Mouse (Mus musculus) spleen, adult 18-20 months (tissue): Measurements from ENCODE around the gene P2rx4.

Source experiments
- DNase-seq, 2 experiments: peaks; one replicate each; pipeline ENCODE4 v3.0.0; 2022; ENCODE audit warnings: mixed read lengths in 2 of 2

P2rx4 gene

DNA sequence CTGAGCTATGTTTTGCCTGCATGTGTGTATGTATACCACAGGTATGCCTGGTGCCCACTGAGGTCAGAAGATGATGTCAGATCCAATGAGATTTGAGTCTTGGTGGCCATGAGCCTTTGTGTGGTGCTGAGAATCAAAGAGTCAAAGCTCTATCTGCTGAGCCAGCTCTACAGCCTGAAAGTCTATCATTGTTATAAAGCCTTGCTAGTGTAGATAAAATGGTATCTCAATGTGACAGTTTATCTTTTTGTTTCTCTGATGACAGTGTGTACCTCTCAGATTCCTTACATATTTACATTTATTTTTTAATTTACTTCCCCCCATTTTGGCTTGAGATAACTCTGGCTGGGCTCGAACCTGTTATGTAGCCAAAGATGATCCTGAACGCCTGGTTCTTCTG, 3.8 kb upstream of the P2rx4 start:
- DNase-seq, result no peak

DNA sequence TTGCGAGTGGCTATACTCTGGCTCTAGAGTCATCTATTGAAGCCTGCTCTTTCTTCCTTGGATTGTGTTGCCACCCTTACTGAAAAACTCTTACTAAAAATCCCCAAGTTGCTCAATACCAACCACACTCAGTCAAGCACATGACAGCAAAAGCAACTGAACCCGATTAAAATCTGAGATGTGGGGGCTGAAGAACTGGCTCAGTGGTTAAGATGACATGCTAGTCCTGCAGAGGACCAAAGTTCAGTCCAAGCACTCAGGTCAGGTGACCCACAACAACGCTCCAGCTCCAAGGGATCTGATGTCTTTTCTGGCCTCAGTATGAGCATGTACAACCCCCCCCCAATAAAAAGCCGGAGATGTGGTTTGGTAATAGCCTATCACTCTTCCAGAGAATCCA, 2.8 kb upstream of the P2rx4 start:
- DNase-seq, result no peak

DNA sequence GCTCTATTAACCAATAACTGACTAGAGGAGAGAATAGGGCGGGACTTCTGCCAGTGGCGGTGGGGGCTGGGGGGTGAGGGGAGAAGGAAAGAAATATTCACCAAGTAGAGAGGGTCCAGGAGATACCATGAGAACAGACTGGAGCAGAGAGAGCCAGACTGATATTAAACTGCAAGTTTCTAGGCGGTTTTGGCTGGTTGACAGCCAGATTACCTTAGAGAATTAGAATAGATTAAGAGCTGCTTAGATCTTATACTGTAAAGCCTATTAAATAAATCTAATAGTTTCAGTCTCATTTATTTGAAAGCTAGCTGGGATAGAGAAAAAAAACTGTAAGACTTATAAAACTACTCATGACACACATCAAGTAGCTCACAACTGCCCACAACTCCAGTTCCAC, 2.2 kb upstream of the P2rx4 start:
- DNase-seq, result no peak

DNA sequence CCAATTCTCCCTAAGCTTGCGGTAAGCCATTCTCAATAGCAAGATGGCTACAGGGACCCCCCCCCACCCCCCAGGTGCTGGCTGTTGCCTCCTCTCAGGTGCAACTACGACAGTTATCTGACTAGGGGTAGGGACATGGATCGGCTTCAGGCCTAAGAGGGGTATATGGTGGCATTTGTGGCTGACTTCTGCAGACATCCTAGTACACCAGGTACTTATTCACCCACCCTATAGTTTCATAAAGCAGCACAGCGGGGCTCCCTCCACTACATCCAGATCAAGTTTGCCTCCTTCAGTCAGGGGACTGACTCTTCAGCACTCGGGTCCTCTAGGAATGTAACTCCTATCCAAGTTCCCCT, 448 bp upstream of the P2rx4 start:
- DNase-seq, result no peak

DNA sequence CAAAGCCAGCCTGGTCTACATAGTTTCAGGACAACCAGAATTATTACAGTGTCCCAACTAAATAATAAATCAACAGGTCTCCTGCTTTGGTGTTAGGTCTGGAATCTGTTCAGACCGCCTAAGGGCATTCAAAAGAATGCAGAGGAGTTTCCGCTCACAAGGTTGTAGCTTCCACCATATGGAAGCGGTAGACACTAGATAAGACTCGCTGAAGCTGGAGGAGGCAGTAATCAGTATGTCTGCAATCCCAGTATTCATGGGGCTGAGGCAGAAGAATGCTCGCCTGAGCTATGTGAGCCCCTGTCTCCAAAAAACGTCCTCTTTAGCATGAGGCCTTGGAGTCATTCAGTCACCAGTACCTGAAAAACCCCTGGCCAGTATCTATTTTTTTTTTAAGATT, 1.5 kb downstream of the P2rx4 start:
- no peak for DNase-seq

DNA sequence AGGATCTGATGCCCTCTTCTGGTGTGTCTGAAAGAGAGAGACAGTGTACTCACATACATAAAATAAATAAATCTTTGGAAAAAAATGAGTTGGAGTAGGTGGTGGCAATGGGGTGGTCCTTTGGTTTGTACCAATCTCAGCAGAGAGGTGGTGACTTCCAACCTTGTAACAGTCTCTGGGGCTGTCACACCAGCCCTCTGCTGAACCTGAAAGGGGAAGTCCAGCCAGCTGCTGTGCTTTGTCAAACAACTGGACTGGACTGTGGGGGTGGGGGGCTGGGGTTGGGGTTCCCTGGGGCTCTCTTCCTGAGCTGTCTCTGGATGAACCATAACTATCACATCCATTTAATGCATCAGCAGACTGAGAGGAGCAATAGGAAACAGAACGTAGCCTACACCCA, 8.4 kb downstream of the P2rx4 start:
- no peak for DNase-seq

DNA sequence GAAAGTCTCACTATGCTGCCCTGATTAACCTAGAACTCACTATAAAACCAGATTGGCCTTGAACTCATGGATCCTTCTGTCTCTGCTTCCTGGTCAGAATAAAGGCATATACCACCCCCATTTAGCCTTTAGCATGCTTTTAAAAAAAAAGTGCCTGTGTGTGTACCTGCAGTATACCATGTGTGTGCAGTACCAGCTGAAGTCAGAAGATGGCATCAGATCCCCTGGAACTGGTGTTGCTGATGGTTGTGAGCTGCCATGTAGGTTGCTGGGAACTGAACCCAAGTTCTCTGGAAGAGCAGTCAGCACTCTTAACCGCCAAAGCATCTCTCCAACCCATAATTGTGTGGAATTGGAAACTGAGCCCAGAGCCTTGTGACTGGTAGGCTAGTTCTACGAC, 9.4 kb downstream of the P2rx4 start:
- DNase-seq, result no peak

DNA sequence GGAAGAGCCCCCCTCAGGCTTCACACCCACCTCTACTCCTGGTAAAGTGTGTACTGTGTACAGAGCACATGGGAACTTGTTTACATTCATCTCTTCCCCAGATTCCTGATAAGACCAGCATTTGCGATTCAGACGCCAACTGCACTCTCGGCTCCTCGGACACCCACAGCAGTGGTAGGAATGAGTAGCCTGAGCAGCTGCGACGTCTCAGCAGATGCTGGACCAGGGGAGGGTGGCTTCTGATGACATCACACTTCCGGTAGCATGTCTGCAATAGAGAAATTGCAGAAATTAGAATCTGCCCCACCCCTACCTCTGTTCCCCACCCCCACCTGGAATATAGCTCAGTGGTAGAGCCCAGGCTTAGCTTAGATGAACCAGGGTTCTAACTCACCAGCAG, 11.1 kb downstream of the P2rx4 start:
- no peak for DNase-seq

DNA sequence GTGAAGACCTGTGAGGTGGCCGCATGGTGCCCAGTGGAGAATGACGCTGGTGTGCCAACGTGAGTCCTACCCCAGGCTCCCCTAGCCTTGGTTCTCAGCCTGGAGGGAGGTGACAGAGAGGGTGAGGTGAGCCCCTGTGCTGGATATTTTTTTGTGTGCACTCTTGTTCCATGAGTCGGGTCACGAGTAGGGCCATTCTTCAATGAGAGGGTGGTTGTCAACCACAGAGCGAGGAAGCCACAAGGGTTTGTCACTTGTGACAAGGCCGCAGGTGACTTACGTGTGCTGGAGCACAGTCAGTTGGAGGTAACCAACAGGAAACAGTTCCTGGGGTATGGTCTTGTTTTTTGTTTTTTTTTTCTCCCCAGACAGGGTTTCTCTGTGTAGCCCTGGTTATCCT, 11.8 kb downstream of the P2rx4 start:
- no peak for DNase-seq

DNA sequence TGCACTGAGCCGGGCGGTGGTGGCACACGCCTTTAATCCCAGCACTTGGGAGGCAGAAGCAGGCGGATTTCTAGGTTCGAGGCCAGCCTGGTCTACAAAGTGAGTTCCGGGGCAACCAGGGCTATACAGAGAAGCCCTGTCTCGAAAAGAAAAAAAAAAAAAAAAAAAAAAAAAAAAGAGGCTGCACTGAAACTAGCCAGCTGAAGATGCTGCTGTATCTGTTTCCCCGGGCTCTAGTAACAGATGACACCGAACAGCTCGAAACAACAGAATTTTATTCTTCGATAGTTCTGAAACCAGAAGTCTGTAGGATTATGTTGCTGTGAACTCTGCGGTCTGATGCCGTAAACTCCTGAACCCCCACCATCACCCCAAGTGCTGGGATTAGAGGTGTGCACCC, 18.1 kb downstream of the P2rx4 start:
- DNase-seq, result no peak

DNA sequence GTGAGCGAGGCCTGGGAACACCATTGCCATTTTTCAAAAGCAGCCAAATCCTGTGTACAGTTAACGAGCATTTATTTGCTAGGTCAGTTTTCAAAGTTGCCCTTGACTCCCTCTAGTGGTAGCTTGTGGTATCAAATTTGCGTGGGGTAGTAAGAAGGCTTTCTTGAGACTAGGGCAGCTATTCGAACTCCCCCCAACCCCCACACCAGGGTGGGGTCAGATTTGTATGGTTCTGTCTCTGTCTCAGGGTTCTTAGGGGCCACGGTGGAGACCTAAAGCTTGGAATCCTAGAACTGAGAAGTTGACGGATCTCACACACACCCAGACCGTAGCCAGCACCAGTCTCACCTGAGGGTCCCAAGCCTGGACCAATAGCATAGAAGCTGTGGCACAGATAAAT, 18.7 kb downstream of the P2rx4 start:
- DNase-seq, result peak in 1 of 2 experiments; percentile 64

DNA sequence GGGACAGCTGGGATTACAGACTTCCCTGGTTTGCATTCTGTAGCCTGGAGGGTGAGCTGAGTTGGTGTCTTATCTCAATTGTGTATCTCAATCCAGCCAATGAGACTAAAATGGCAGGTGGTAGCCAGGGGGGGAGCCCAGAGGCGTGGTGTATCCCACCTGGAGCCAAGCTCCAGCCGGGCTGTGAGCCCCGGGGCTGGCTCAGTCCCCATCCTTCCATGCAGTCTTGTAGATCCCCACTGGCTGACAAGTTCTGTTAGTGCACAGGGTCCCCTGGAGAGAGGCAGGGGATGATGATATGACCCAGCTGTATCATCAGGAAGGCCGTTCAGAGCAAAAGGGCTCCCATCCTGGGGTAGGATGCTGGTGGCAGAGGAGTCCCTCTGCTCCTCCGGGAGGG, 19.3 kb downstream of the P2rx4 start:
- DNase-seq, result no peak

DNA sequence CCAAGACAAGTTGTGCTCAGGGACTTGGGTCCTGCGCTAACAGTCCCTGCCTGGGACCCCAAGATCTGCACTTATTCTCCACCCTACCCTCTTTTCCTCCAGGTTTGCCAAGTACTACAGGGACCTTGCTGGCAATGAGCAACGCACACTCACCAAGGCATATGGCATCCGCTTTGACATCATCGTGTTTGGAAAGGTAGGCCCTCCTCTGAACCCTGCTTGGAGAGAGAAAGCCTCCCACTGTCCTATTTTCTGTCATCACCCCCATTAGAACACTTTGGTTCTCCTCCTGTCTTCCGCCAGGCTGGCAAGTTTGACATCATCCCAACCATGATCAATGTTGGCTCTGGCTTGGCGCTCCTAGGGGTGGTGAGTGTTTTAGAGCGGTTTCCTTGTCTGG, 19.8 kb downstream of the P2rx4 start:
- no peak for DNase-seq

DNA sequence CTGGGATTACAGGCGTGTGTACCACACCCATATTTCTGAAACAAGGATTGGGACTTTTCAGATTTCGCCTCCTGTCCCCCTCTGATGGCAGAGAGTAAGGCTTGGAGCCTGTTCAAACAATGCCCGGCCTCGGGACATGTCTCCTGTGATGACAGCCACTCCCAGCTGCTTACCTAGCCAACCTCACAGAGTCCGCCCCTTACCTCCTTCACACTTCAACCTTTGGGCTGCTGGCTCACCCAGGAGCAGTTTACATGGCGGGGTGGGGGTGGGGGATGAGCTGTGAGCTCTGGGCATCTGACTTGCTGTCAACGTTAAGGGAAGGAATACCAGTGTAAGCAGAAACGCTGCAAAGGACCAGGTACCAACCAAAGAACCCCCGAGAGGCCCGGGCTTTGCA, 23.4 kb downstream of the P2rx4 start:
- no peak for DNase-seq

DNA sequence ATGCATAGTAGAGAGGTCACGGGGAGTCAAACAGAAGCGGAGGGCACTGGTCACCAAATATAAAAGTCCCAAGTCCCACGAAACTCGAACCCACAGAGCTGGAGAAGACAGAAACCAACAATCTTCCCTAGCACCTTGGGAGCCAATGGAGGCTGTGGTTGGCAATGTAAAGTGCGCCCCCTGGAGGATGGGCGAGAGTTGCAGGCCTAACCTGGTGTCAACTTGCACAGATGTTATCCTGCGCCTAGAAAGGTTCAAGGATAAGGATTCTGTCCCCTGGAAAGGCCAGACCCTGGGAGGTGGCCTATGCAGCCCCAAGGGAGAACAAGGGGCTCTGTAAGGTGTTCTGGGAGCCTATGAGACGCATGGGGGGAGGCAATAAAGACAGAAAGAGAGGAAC, 24.0 kb downstream of the P2rx4 start:
- DNase-seq, result peak; percentile 50 to 77

DNA sequence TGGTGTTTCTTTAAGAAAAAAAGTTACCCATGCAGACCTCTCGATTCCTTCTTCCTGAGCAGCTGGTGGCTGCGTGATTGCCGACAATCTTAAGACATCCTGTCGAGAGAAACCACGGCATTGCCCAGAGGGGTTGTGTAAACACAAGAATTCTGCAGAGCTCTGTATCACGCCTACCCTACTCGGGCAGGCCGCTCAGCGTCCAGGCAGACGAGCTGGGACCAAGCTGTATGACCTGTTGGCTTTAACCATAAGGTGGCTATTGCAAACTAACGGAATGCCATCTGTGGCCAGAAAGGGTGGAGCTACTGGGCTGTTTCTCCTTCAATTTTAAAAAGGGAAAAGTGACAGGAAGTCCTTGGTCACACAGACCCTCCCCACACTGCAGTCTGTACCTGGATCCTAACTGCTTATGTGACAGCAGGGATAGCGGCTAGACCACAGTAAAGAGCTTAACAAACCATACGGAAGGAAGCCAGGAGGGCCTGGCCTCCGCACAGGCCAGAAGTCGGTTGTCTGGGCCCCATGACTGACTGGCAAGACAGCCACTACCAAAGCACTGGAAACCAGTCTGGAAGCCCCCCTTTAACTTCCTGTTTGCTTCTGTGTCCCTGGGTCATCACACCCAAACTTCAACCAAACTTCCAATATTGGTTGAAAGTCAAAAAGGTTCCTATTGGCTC, 24.8 kb downstream of the P2rx4 start:
- peak in 1 of 2 experiments; percentile 21 for DNase-seq

DNA sequence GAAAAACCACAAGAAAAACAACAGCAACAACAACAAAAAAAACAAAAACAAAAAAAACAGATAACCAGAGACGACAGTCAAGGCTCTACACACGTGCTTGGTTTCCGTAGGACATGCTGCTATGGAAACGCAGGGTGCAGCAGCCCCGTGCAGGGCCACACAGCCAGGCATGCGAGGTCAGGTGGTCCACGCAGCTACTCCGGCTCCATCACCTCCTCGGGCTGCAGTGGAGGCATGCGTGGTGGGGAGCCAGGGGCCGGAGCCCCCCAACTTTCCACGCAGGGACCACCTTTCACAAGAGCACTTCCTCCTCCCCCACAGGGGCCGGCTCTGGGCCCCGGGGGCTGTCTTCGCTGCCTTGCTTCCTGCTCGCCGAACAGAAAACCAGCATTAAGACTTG, 26.5 kb downstream of the P2rx4 start:
- no peak for DNase-seq

DNA sequence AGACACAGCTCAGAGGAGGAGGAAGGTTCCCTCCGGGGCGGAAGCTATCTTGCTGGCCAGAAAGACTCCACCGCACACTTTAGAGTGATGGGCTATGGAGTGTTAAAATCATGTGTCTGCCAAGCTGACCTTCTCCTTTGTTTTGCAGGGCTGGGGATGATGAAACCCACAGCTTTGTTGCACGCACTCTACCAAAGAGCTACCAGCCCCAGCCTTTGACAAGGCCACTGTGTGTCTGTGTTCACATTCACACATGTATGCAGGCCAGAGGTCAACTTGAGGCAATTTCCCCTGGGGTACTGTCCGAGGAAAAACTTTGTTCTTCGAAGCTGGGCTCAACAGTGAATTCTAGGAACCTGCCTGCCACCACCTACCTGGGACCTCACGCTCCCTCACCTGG, 28.5 kb downstream of the P2rx4 start:
- DNase-seq, result no peak

DNA sequence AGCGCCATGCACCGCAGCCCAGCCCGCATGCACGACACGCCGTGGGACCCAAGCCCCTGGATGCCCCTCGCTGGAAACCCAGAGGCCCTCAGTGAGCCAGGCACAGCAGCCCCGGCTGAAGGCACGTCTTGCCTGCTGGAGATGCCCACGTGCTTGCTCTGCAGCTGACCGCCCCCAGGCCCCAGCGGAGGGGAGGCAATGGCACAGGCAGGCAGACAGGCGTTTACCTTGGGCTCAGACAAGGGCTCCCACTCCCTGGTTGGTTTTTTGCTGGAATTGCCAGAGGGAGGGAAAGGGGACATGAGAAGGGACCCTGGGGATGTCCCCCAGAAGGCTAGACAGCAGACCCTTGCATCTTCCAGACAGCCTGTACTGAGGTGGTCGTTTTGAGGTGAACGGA, 29.4 kb downstream of the P2rx4 start:
- DNase-seq, result no peak

DNA sequence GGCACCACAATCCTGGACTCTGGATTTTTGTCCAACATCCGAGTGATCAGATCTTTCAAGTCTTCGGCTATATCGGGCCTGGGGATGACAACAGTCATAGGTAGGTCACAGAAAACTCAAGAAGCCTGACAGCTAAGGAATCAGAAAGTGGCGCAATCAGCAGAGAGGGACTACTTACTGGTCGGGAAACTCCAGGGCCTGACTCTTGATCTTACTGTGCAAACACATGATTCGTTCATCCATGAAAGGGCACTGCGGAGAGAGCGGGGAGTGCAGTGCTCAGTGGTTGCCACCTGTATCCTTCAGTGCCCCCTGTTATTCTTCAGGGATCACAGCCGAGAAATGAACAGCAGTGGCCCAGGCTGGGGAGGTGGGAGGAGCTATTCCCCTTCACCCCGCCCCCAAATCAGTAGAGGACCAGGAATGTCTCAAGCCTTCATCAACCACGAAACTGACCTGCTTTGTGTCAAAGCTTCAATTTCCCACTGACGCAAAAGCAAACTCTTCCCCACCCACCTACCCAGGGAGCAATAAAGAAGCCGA, 36.6 kb downstream of the P2rx4 start:
- DNase-seq, result no peak

DNA sequence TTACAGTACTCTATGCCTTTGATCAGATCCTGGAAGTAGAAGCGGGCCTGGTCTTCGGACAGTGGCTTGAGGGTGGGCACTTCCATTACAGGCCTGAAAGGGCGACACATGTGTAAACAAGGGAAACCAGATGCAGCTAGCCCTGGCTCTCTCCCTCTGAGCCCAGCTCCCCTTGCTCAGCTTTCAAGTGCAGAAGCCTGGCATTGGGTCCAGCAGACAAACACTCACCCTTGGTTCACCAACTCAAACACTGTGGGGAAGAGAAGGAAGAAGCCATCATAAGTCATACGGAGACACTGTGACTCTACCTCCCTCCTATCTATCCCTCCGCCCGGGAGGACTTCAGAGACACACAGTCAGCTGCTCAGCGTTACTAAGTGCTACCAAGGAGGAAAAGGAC, 40.6 kb downstream of the P2rx4 start:
- DNase-seq, result no peak

DNA sequence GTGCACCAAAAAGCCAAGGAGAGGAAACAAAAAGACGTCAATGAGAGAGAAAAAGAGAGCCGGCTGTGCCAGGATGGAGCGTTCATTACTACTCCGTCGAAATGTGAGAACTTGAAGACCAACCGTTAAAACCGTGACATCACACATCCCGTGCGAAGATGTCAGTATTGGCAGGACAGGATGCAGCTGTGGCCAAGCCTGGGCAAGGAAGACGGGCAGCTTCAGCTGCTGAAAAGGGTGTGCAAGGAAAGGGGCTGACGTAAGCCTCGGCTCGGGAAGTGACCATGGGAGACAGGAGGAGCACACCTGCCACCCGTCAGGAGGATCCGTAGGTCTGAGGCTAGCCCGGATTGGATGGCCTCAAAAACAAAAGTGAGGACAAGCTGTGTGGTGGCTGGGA, 47.1 kb downstream of the P2rx4 start:
- no peak for DNase-seq

DNA sequence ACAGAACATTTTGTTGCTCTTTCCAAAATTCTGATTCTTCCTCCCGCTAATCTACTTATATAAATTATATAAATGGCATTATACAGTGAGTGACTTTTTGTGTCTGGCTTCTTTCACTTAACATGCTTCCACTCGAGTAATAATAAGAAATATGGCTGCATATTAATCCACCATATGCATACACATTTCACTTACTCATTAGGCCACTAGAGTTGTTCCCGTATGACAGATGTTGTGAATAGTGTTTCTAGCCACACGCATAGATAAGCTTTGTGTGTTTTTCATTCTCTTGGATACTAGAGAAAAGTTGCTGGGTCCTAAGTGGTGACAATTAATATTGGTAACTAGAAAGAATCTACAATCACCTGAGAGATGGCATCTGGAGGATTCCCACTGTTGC, 48.3 kb downstream of the P2rx4 start:
- DNase-seq, result no peak

DNA sequence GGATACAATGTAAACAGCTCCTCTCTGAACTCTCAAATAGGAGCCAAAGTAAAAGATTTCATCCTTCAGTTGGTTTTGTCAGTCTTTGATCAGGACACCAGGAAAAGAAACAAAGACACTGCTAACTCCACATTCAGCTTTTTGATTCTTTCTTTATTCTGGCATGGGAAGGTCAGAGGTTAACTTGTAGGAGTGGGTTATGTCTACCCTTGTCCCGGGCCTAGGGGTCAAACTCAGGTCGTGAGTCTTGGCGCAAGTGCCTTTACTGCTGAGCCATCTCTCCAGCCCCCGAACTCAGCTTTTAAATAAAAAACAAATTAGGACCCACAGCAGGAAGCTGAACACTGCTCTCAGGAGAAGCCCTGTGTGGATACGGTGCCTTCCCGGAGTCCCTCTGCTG, 48.8 kb downstream of the P2rx4 start:
- no peak for DNase-seq

DNA sequence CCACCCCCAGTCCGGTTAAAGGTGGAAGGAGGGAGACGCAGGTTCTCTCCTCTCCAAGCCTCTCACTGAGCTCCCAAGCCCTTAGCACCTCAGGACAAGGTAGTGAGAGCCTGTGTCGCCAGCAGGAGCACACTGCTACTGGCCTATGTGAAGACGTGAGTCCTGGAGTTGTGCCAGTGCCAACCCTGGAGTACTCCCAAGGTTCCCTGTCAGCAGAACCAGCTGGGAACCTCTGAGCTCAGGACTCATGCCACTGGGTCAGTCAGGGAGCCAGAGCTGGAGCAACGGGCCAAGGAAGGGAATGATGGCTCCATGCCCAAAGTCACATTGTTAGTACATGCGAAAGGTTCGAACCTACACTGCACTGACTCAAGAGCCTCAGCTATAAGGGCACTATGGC, 49.3 kb downstream of the P2rx4 start:
- no peak for DNase-seq
